Mouse (Mus musculus): ENCODE data around the gene Tor2a.

DNA sequence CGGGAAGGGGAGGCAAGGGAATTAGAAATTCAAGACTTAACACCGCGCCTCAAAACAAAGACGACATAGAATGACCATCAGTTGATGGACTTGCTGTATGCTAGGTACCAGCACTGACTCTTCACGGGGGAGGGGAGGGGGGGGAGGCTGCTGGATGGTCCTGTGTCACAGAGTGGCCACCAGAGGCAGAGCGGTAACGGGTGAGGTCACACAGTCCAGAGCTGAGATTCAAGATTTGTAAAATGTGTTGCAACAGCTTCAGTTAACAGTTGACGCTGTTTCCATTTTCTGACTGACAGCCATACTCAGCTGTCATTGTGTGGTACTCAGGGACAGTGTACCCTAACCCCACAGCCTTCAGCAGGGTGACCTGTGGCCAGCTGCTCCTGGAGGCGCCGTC is 4.9 kb upstream of the Tor2a start:
- TF ChIP-seq POLR2A (IDR thresholded peaks at IDR 0.05; ENCODE audit: low read depth, low read length) = no peak
- TF ChIP-seq CTCF (IDR thresholded peaks at IDR 0.05; ENCODE audit: borderline replicate concordance, insufficient read depth, low read length) = peak; percentile 12; the same call in 1 of the 2 replicates

All from embryonic fibroblast, embryonic 13.5 days (primary cell).